Mouse (Mus musculus) frontal cortex, adult 2 months (tissue): ENCODE results near the gene Olfr1176. TPM values are rescaled to one million over a fixed set of nuclear protein-coding genes. Genes with fewer than 3 reads are reported as not detected.

Experiments
- DNase-seq, 2 experiments: peaks; one replicate each; pipeline ENCODE4 v3.0.0; 2022; ENCODE audit warnings: low spot score in 1 of 2; ENCODE audit errors: extremely low spot score in 1 of 2
- polyA plus RNA-seq: library from polyadenylated mRNA; depleted of rRNA; stranded (reverse); fragments of >200 nt; gene quantifications from 2 replicates; pipeline ENCODE4 v1.2.3, GENCODE M21; 2012; rRNA removed

Olfr1176 gene
- polyA plus RNA-seq = 0.02 TPM in 1 of 2 replicates, not detected in the other

DNA sequence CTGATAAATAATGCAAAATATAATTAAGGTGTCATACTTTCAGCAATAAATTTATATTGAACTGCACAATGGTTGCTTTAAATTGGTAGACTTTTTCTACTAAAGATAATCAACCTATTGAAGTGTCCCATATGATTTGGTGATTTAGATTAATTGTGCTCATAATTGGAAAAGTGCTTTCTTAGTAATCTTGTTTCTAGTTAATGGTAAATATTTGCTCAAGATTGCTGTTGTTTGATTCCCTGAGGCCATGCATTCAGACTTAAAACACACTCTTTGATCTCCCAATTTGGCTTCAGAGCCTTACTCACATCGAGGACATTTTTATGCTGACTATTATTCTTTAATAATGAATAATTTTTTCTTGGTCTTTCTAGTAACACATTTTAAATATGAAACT, at the start of gene Olfr1176:
Olfr1176 (plus strand) TSS at position 301 of the 400 bp plus-strand sequence.
- DNase-seq = no peak

- no peak for DNase-seq
Measured at GRCm38 (mm10) chr2:88315035-88315434, 21.5 kb upstream of the Olfr1176 start, which contains the start of gene Olfr1174-ps. TSS of gene Olfr1174-ps (minus strand) at chr2:88315135.

GRCm38 (mm10) chr2:88327115-88327514, 9.4 kb upstream of the Olfr1176 start, which contains the start of gene Olfr1175-ps:
TSS of gene Olfr1175-ps (minus strand) at chr2:88327215.
- no peak for DNase-seq

GRCm38 (mm10) chr2:88346392-88346791, 9.9 kb downstream of the Olfr1176 start, which contains the start of gene Olfr1177-ps:
TSS of gene Olfr1177-ps (minus strand) at chr2:88346492.
- DNase-seq = no peak

GRCm38 (mm10) chr2:88356304-88356703, 19.8 kb downstream of the Olfr1176 start:
- DNase-seq = peak in 1 of 2 experiments; percentile 64

- no peak for DNase-seq
Measured at GRCm38 (mm10) chr2:88386762-88387161, 50.2 kb downstream of the Olfr1176 start, which contains the start of gene Olfr1178. TSS of gene Olfr1178 (plus strand) at chr2:88387062.

Other genes starting within 250 kb of the Olfr1176 start
- not detected in 2 replicates for gene Olfr1164, start 242.8 kb upstream of the Olfr1176 start, polyA plus RNA-seq
- gene Olfr1166, start 208.4 kb upstream of the Olfr1176 start, polyA plus RNA-seq = not detected in 2 replicates
- gene Olfr1167, start 181.5 kb upstream of the Olfr1176 start, polyA plus RNA-seq = not detected in 2 replicates
- gene Olfr1168, start 154.8 kb upstream of the Olfr1176 start, polyA plus RNA-seq = not detected in 2 replicates
- not detected in 2 replicates for gene Olfr1170, start 108.4 kb upstream of the Olfr1176 start, polyA plus RNA-seq
- not detected in 2 replicates for gene Olfr1173, start 56.8 kb upstream of the Olfr1176 start, polyA plus RNA-seq
- gene Olfr1174-ps, start 21.6 kb upstream of the Olfr1176 start, polyA plus RNA-seq = not detected in 2 replicates
- not detected in 2 replicates for gene Olfr1175-ps, start 9.5 kb upstream of the Olfr1176 start, polyA plus RNA-seq
- not detected in 2 replicates for gene Olfr1177-ps, start 9.8 kb downstream of the Olfr1176 start, polyA plus RNA-seq
- not detected in 2 replicates for gene Olfr1178, start 50.3 kb downstream of the Olfr1176 start, polyA plus RNA-seq
- gene Olfr1179, start 69.7 kb downstream of the Olfr1176 start, polyA plus RNA-seq = not detected in 2 replicates
- gene Olfr1180, start 82.4 kb downstream of the Olfr1176 start, polyA plus RNA-seq = not detected in 2 replicates
- not detected in 2 replicates for gene Olfr1181, start 89.5 kb downstream of the Olfr1176 start, polyA plus RNA-seq
- not detected in 2 replicates for gene Gm13757, start 112.4 kb downstream of the Olfr1176 start, polyA plus RNA-seq
- not detected in 2 replicates for gene Olfr1183, start 118.1 kb downstream of the Olfr1176 start, polyA plus RNA-seq
- gene Olfr1184, start 146.9 kb downstream of the Olfr1176 start, polyA plus RNA-seq = not detected in 2 replicates
- gene Olfr1185-ps1, start 156.6 kb downstream of the Olfr1176 start, polyA plus RNA-seq = not detected in 2 replicates
- not detected in 2 replicates for gene Olfr1186, start 181.8 kb downstream of the Olfr1176 start, polyA plus RNA-seq
- gene Olfr1188, start 220.2 kb downstream of the Olfr1176 start, polyA plus RNA-seq = not detected in 2 replicates
- not detected in 2 replicates for gene Olfr1189, start 249.7 kb downstream of the Olfr1176 start, polyA plus RNA-seq